Comparison of ENCODE assay signal across 9 mouse cellular contexts in the genomic region with DNA sequence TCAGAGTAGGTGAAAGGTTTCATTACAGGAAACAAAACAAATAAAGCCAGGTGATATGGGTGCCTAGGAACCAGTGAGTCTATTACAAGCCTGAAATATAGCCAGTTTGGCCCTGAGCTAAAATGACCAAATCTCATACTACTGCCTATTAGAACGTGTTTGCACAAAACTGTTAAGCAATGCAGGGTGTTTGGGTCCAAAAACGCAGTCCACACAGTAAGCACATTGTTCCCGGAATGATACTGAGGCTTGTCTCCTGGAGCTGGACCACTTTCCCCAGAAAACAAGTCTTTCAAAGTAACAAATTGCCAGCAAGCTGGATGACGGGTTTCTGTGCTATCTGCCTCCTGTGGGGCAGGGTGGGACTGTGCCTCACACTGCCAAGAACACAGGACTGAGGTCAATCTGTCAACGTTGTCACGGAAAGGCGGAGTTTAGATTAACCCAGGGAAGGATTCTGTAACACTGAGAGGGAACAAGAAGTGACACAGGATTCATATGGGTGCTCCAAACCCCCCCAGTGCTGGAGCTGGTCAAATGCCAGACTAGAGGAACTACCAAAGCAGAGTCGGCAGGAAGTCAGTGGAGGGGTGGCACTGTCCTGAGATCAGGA.
DNase-seq lines count a peak whose midpoint lies in the region; ATAC-seq lines count a peak whose summit lies in the region.
"Had no signal": no experiment of that assay in that cellular context is flagged by ENCODE, and none has a peak within 500 bp of the region (broad histone marks: within the 10 kb centered on the region; RNA-seq: fewer than 3 reads in every experiment).

No protein-coding gene starts in this region.

- peak; percentile 15 for DNase-seq in layer of hippocampus, adult 11-12 months (ENCODE audit: low spot score)
- no peak for DNase-seq in layer of hippocampus, postnatal 10 days (ENCODE audit: low spot score in 2 of 2)
- DNase-seq in fibroblast of lung, adult 2 months (ENCODE audit: low read depth) = peak; percentile 99
- DNase-seq in heart, postnatal 14 days = peak; percentile 62 to 67
- DNase-seq in cerebellum, adult 9-11 months = no peak
- no peak for DNase-seq in thymus, postnatal 4 days
- DNase-seq: cerebellum, adult 8-10 months had no signal

- intact Hi-C loops in heart, postnatal 14 days (cut with DNase I) = no loop called here

- 0 out of 2 replicates have a peak, but pooled peaks have one; percentile 22 for ATAC-seq in monocyte, adult 5-6 weeks (replicated peaks; ENCODE audit: insufficient number of reproducible peaks, low FRiP score, low TSS enrichment, poor library complexity, severe bottlenecking)
- ATAC-seq: forebrain, embryonic 14.5 days had no signal

Comparison
In these comparisons a context has a peak if more than half of its experiments do, and no peak if none do; other contexts are left out.
1. DNase-seq: peak in layer of hippocampus, adult 11-12 months (single experiment), fibroblast of lung, adult 2 months (single experiment) and heart, postnatal 14 days (2 of 2); none in layer of hippocampus, postnatal 10 days (0 of 2), cerebellum, adult 9-11 months (single experiment) and thymus, postnatal 4 days (single experiment).